Mouse (Mus musculus) ovary, postnatal 14 days (tissue): ENCODE results near the gene Cwc27.

Experiments
- DNase-seq: peaks from one replicate; pipeline ENCODE4 v3.0.0; 2022; ENCODE audit warnings: low spot score

The Cwc27 gene

GRCm38 (mm10) chr13:104644185-104644584, 172.8 kb downstream of the Cwc27 start:
- DNase-seq: no peak

- no peak for DNase-seq
Measured at GRCm38 (mm10) chr13:104640694-104641454, 176.1 kb downstream of the Cwc27 start.

GRCm38 (mm10) chr13:104638988-104639387, 178.0 kb downstream of the Cwc27 start:
- DNase-seq: no peak

GRCm38 (mm10) chr13:104635965-104636462, 180.9 kb downstream of the Cwc27 start:
- no peak for DNase-seq

GRCm38 (mm10) chr13:104634708-104635107, 182.2 kb downstream of the Cwc27 start:
- no peak for DNase-seq

GRCm38 (mm10) chr13:104632427-104633167, 184.3 kb downstream of the Cwc27 start:
- no peak for DNase-seq

GRCm38 (mm10) chr13:104631621-104632205, 185.2 kb downstream of the Cwc27 start:
- DNase-seq: no peak

GRCm38 (mm10) chr13:104630808-104631207, 186.1 kb downstream of the Cwc27 start:
- no peak for DNase-seq

GRCm38 (mm10) chr13:104629621-104630020, 187.3 kb downstream of the Cwc27 start:
- DNase-seq: no peak

- no peak for DNase-seq
Measured at GRCm38 (mm10) chr13:104628019-104628418, 188.9 kb downstream of the Cwc27 start.

GRCm38 (mm10) chr13:104627169-104627909, 189.6 kb downstream of the Cwc27 start:
- DNase-seq: no peak

GRCm38 (mm10) chr13:104623130-104623891, 193.6 kb downstream of the Cwc27 start:
- no peak for DNase-seq

- no peak for DNase-seq
Measured at GRCm38 (mm10) chr13:104622102-104622743, 194.7 kb downstream of the Cwc27 start.

- no peak for DNase-seq
Measured at GRCm38 (mm10) chr13:104620423-104620822, 196.5 kb downstream of the Cwc27 start.

- DNase-seq: no peak
Measured at GRCm38 (mm10) chr13:104619503-104620288, 197.2 kb downstream of the Cwc27 start.

- DNase-seq: no peak
Measured at GRCm38 (mm10) chr13:104617201-104617600, 199.7 kb downstream of the Cwc27 start.

GRCm38 (mm10) chr13:104615999-104616810, 200.7 kb downstream of the Cwc27 start:
- DNase-seq: no peak

GRCm38 (mm10) chr13:104615111-104615510, 201.8 kb downstream of the Cwc27 start:
- DNase-seq: no peak

- no peak for DNase-seq
Measured at GRCm38 (mm10) chr13:104611296-104611695, 205.6 kb downstream of the Cwc27 start.
